Mouse (Mus musculus) limb, embryonic 14.5 days (tissue): ENCODE data around the gene Nav2. TPM values are rescaled to one million over a fixed set of nuclear protein-coding genes. Genes with fewer than 3 reads are reported as not detected.

ENCODE experiments used
- ATAC-seq: fragments of 200-750 bp; cut with Nextera tagmentation; 2 replicates; pipeline ENCODE4 v1.8.0; 2017; ENCODE audit warnings: low read depth, moderate number of reproducible peaks, moderate TSS enrichment; ENCODE audit not compliant: low FRiP score
- DNase-seq: peaks from one replicate; pipeline ENCODE4 v3.0.0-alpha.2; 2015; ENCODE audit warnings: low spot score
- H3K27ac ChIP-seq: fragments of 300-500 bp; sonication (generic); replicated peaks from 2 replicates; pipeline ENCODE4 v1.5.1; 2014; ENCODE audit warnings: low read depth, mild to moderate bottlenecking, low read length, moderate library complexity, mixed read lengths
- H3K27me3 ChIP-seq: fragments of 300-500 bp; sonication (generic); 2 replicates; pipeline ENCODE4 v1.6.1; 2014; ENCODE audit warnings: low read length, mixed read lengths; ENCODE audit not compliant: control insufficient read depth, insufficient read depth
- H3K36me3 ChIP-seq: fragments of 300-500 bp; sonication (generic); 2 replicates; pipeline ENCODE4 v1.6.1; 2014; ENCODE audit warnings: mild to moderate bottlenecking, low read length, moderate library complexity, mixed read lengths; ENCODE audit not compliant: control insufficient read depth, insufficient read depth
- H3K4me1 ChIP-seq: fragments of 300-500 bp; sonication (generic); 2 replicates; pipeline ENCODE4 v1.6.1; 2014; ENCODE audit warnings: antibody characterized with exemption, low read length, mixed read lengths; ENCODE audit not compliant: control insufficient read depth, insufficient read depth
- H3K4me2 ChIP-seq: fragments of 300-500 bp; sonication (generic); replicated peaks from 2 replicates; pipeline ENCODE4 v1.6.1; 2014; ENCODE audit warnings: low read depth, mild to moderate bottlenecking, low read length, moderate library complexity; ENCODE audit not compliant: severe bottlenecking
- H3K4me3 ChIP-seq: fragments of 300-500 bp; sonication (generic); replicated peaks from 2 replicates; pipeline ENCODE4 v1.5.1; 2014; ENCODE audit warnings: low read length
- H3K9ac ChIP-seq: fragments of 300-500 bp; sonication (generic); 2 replicates; pipeline ENCODE4 v1.6.1; 2014; ENCODE audit warnings: mild to moderate bottlenecking, low read depth, low read length, moderate library complexity; ENCODE audit not compliant: severe bottlenecking
- H3K9me3 ChIP-seq: fragments of 300-500 bp; sonication (generic); 2 replicates; pipeline ENCODE4 v1.6.1; 2016; ENCODE audit warnings: low read length; ENCODE audit not compliant: control insufficient read depth
- POLR2A ChIP-seq: fragments of 200-500 bp; IDR thresholded peaks from 2 replicates; pipeline ENCODE4 v1.8.0; 2012; ENCODE audit warnings: inconsistent platforms, mild to moderate bottlenecking, moderate library complexity, borderline replicate concordance; ENCODE audit not compliant: insufficient read depth, insufficient read length; ENCODE audit errors: extremely low read depth
- WGBS: fragments of 180-500 bp; shearing (Covaris S2); extraction: QIAGEN DNeasy Blood & Tissue Kit; methylation state at CpG from one replicate; pipeline ENCODE4 v1.1.7; 2014; 5-methylcytosine and 5-hydroxymethylcytosine counted together
- polyA plus RNA-seq, 2 experiments: library from polyadenylated mRNA; depleted of rRNA in 1 of 2; stranded (reverse) in 1 of 2; unstranded in 1 of 2; fragments of >200 nt; fragmentation: Nextera tagmentation in 1 of 2; extraction: Ambion mirVana in 1 of 2; gene quantifications; 2 replicates each; pipeline versions ENCODE4 v1.2.1 to v1.2.3; 2012 to 2014

Nav2 gene
- 16.8 and 21.1 TPM in 2 replicates for polyA plus RNA-seq (2012; rRNA removed)
- polyA plus RNA-seq (2014; fragmentation: Nextera tagmentation; extraction: Ambion mirVana) = 15.8 and 17.7 TPM in 2 replicates

GRCm38 (mm10) chr7:48908521-48909341, at the start of gene Nav2:
Gene Nav2 (plus strand): TSS chr7:48908716.
- ATAC-seq (no peak), DNase-seq (no peak)
- Histone ChIP-seq H3K4me1 (no peaks in the 10 kb centered on the region), H3K9me3 (no peaks in the 10 kb centered on the region), H3K4me2 (no peak within 1 kb of the TSS), H3K9ac (no peak within 1 kb of the TSS), H3K4me3 (no peak within 1 kb of the TSS), H3K36me3 (no peaks in the 10 kb centered on the region), H3K27ac (no peak within 1 kb of the TSS), H3K27me3 (no peaks in the 10 kb centered on the region)
- 60% methylated on average over 8 of the region's 8 CpGs for WGBS
- TF ChIP-seq POLR2A = no peak

GRCm38 (mm10) chr7:48859362-48859761, 49.2 kb upstream of the Nav2 start:
- DNase-seq = no peak
- ATAC-seq = no peak
- no peak overlapping the region for H3K4me2 ChIP-seq
- WGBS = 92% methylated on average over 4 of the region's 4 CpGs
- TF ChIP-seq POLR2A = no peak
- no peaks in the 10 kb centered on the region for H3K36me3 ChIP-seq
- no peak overlapping the region for H3K4me3 ChIP-seq
- no peak overlapping the region for H3K9ac ChIP-seq
- H3K27ac ChIP-seq = no peak overlapping the region
- no peaks in the 10 kb centered on the region for H3K4me1 ChIP-seq
- no peaks in the 10 kb centered on the region for H3K27me3 ChIP-seq
- no peaks in the 10 kb centered on the region for H3K9me3 ChIP-seq

- H3K36me3 ChIP-seq = peaks cover 9% of the 10 kb centered on the region
- 9% methylated on average over 1 of the region's 1 CpGs for WGBS
- H3K27ac ChIP-seq = no peak overlapping the region
- no peaks in the 10 kb centered on the region for H3K9me3 ChIP-seq
- no peaks in the 10 kb centered on the region for H3K4me1 ChIP-seq
- TF ChIP-seq POLR2A = no peak
- no peak overlapping the region for H3K4me3 ChIP-seq
- H3K9ac ChIP-seq = no peak overlapping the region
- no peaks in the 10 kb centered on the region for H3K27me3 ChIP-seq
- DNase-seq (no peak), ATAC-seq (no peak)
- H3K4me2 ChIP-seq = no peak overlapping the region
Observed at GRCm38 (mm10) chr7:48860948-48861347, 47.6 kb upstream of the Nav2 start.

DNA sequence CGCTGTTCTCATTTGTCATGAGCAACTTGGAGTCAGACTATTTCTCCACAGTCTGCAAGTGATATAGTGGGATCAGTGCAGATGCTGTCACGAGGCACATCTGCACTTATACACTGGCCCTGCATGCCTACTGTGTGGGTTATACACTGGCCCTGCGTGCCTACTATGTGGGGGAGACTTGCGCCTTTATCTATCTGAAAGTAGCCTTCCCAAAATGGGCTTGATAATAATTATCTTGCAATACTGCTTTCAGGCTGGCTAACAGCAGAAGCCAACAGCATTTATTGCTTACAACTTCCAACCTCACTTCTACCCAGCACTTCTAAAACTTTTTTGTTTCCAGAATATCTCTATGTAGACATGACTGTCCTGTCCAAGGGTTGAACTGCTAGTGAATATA, 46.7 kb upstream of the Nav2 start:
- Histone ChIP-seq H3K27ac (no peak overlapping the region), H3K9me3 (no peaks in the 10 kb centered on the region), H3K4me1 (no peaks in the 10 kb centered on the region), H3K4me3 (no peak overlapping the region), H3K27me3 (no peaks in the 10 kb centered on the region), H3K4me2 (no peak overlapping the region), H3K9ac (no peak overlapping the region), H3K36me3 (peaks cover 16% of the 10 kb centered on the region)
- TF ChIP-seq POLR2A = no peak
- WGBS = 87% methylated on average over 4 of the region's 4 CpGs
- ATAC-seq (no peak), DNase-seq (no peak)

DNA sequence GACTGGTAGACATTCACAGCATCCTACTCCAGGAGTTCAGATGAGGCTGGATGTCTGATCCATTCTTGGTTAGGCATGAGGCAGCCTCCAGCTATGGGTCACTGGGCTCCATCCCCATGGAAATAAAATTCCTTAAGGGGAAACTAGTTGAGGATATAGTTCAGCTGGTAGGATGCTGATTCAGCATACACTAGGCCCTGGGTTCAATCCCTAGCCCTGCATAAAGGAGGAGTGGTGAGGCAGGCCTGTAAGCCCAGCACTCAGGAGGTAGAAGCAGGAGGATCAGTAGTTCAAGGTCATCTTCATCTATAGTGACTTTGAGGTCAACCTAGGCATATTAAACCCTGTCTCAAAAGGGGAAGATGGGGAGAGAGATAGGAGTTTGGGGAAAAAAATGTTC, 44.3 kb upstream of the Nav2 start:
- H3K4me1 ChIP-seq = no peaks in the 10 kb centered on the region
- ATAC-seq = no peak
- no peak for TF ChIP-seq POLR2A

More for the DNA sequence above, 44.3 kb upstream of the Nav2 start:
- H3K27me3 ChIP-seq = no peaks in the 10 kb centered on the region
- H3K4me2 ChIP-seq = no peak overlapping the region
- H3K9ac ChIP-seq = no peak overlapping the region
- no peak for DNase-seq
- no peak overlapping the region for H3K27ac ChIP-seq
- no peak overlapping the region for H3K4me3 ChIP-seq
- no peaks in the 10 kb centered on the region for H3K9me3 ChIP-seq
- H3K36me3 ChIP-seq = peaks cover 35% of the 10 kb centered on the region
